Mouse (Mus musculus) ovary, postnatal 36 days (tissue): ENCODE data around the gene Mta1.

Experiments
- DNase-seq: peaks from one replicate; pipeline ENCODE4 v3.0.0; 2022; ENCODE audit warnings: low spot score, mixed read lengths

The Mta1 gene

GRCm38 (mm10) chr12:113098530-113099151 is 563 bp downstream of the Mta1 start:
- peak; percentile 47 for DNase-seq

GRCm38 (mm10) chr12:113099470-113100237 is 1.6 kb downstream of the Mta1 start:
- DNase-seq = no peak

- peak; percentile 44 for DNase-seq
These were observed 2.5 kb downstream of the Mta1 start for GRCm38 (mm10) chr12:113100448-113101076.

GRCm38 (mm10) chr12:113101251-113101960 is 3.3 kb downstream of the Mta1 start:
- DNase-seq = no peak

GRCm38 (mm10) chr12:113102461-113102860 is 4.4 kb downstream of the Mta1 start:
- peak; percentile 68 for DNase-seq

GRCm38 (mm10) chr12:113103846-113104451 is 5.9 kb downstream of the Mta1 start:
- no peak for DNase-seq

- no peak for DNase-seq
These were observed 8.3 kb downstream of the Mta1 start for GRCm38 (mm10) chr12:113106386-113106785.

GRCm38 (mm10) chr12:113107431-113108124 is 9.5 kb downstream of the Mta1 start:
- DNase-seq = no peak

GRCm38 (mm10) chr12:113108528-113109283 is 10.6 kb downstream of the Mta1 start:
- DNase-seq = no peak

- no peak for DNase-seq
These were observed 11.7 kb downstream of the Mta1 start for GRCm38 (mm10) chr12:113109801-113110200.

GRCm38 (mm10) chr12:113114141-113114540 is 16.1 kb downstream of the Mta1 start:
- no peak for DNase-seq

GRCm38 (mm10) chr12:113114856-113115538 is 16.9 kb downstream of the Mta1 start:
- no peak for DNase-seq

GRCm38 (mm10) chr12:113119516-113120410 is 21.7 kb downstream of the Mta1 start:
- peak; percentile 71 for DNase-seq

- no peak for DNase-seq
These were observed 26.6 kb downstream of the Mta1 start for GRCm38 (mm10) chr12:113124726-113125125.

- no peak for DNase-seq
These were observed 32.7 kb downstream of the Mta1 start for GRCm38 (mm10) chr12:113130732-113131131.

GRCm38 (mm10) chr12:113131601-113132000 is 33.5 kb downstream of the Mta1 start:
- no peak for DNase-seq

- peak; percentile 46 for DNase-seq
These were observed 34.5 kb downstream of the Mta1 start for GRCm38 (mm10) chr12:113132567-113132966.

- no peak for DNase-seq
These were observed 35.2 kb downstream of the Mta1 start for GRCm38 (mm10) chr12:113133260-113133659.

- DNase-seq = no peak
These were observed 35.9 kb downstream of the Mta1 start for GRCm38 (mm10) chr12:113133861-113134403.
